Mouse (Mus musculus) stomach, embryonic 14.5 days (tissue): Measurements from ENCODE around the gene March5. TPM values are rescaled to one million over a fixed set of nuclear protein-coding genes. Genes with fewer than 3 reads are reported as not detected.
"Not testable (repeated sequence)": the region's sequence is repeated elsewhere in the genome, so short reads cannot be mapped to it uniquely, and the experiment has no call there.

ENCODE experiments used
- ATAC-seq: fragments of 200-750 bp; cut with Nextera tagmentation; 2 replicates; pipeline ENCODE4 v1.8.0; 2017; ENCODE audit warnings: low read depth, moderate TSS enrichment; ENCODE audit not compliant: insufficient number of reproducible peaks, insufficient read depth, low FRiP score
- H3K27ac ChIP-seq: fragments of 300-500 bp; sonication (generic); 2 replicates; pipeline ENCODE4 v1.5.1; 2014; ENCODE audit warnings: mild to moderate bottlenecking, low read length, moderate library complexity, mixed read lengths
- H3K27me3 ChIP-seq: fragments of 300-500 bp; sonication (generic); 2 replicates; pipeline ENCODE4 v1.6.1; 2014; ENCODE audit warnings: low read length, control low read depth, mixed read lengths; ENCODE audit not compliant: control insufficient read depth, insufficient read depth
- H3K36me3 ChIP-seq: fragments of 300-500 bp; sonication (generic); 2 replicates; pipeline ENCODE4 v1.6.1; 2014; ENCODE audit warnings: mild to moderate bottlenecking, control low read depth, low read length, moderate library complexity, mixed read lengths; ENCODE audit not compliant: control insufficient read depth, insufficient read depth
- H3K4me1 ChIP-seq: fragments of 300-500 bp; sonication (generic); 2 replicates; pipeline ENCODE4 v1.6.1; 2014; ENCODE audit warnings: low read length, control low read depth, mixed read lengths; ENCODE audit not compliant: control insufficient read depth, insufficient read depth
- H3K4me2 ChIP-seq: fragments of 300-500 bp; sonication (generic); replicated peaks from 2 replicates; pipeline ENCODE4 v1.6.1; 2014; ENCODE audit warnings: low read depth, low read length, control low read depth
- H3K4me3 ChIP-seq: fragments of 300-500 bp; sonication (generic); 2 replicates; pipeline ENCODE4 v1.5.1; 2014; ENCODE audit warnings: low read depth, low read length, control low read depth
- H3K9ac ChIP-seq: fragments of 300-500 bp; sonication (generic); replicated peaks from 2 replicates; pipeline ENCODE4 v1.6.1; 2014; ENCODE audit warnings: low read depth, mild to moderate bottlenecking, control low read depth, low read length, moderate library complexity, mixed read lengths
- H3K9me3 ChIP-seq: fragments of 300-500 bp; sonication (generic); 2 replicates; pipeline ENCODE4 v1.6.1; 2016; ENCODE audit warnings: low read depth, low read length, control low read depth; ENCODE audit not compliant: control insufficient read depth
- WGBS: fragments of 180-500 bp; shearing (Covaris S2); extraction: QIAGEN DNeasy Blood & Tissue Kit; methylation state at CpG from one replicate; pipeline ENCODE4 v1.1.7; 2014; 5-methylcytosine and 5-hydroxymethylcytosine counted together
- polyA plus RNA-seq: library from polyadenylated mRNA; unstranded; fragments of >200 nt; fragmentation: Nextera tagmentation; extraction: Ambion mirVana; gene quantifications from 2 replicates; pipeline ENCODE4 v1.2.1, GENCODE M21; 2014

The March5 gene
- polyA plus RNA-seq, 1 experiment from 2014 or later = 91.4 TPM

- H3K9me3 ChIP-seq = no peaks in the 10 kb centered on the region
- no peak overlapping the region for H3K4me3 ChIP-seq
- H3K36me3 ChIP-seq = peaks cover 8% of the 10 kb centered on the region; the same call in 1 of the 2 replicates
- H3K4me2 ChIP-seq = no peak overlapping the region
- H3K4me1 ChIP-seq = no peaks in the 10 kb centered on the region
- no peaks in the 10 kb centered on the region for H3K27me3 ChIP-seq
- 83% methylated on average over 6 of the region's 6 CpGs for WGBS
- H3K9ac ChIP-seq = no peak overlapping the region
- no peak for ATAC-seq
- no peak overlapping the region for H3K27ac ChIP-seq
Measured at GRCm38 (mm10) chr19:37225197-37225862, 18.0 kb downstream of the March5 start.

- WGBS = 61% methylated on average over 9 of the region's 9 CpGs
- H3K27ac ChIP-seq, H3K9me3 ChIP-seq, H3K4me1 ChIP-seq, ATAC-seq, H3K4me3 ChIP-seq, H3K4me2 ChIP-seq, H3K36me3 ChIP-seq, H3K9ac ChIP-seq: not testable (repeated sequence)
- peaks cover 22% of the 10 kb centered on the region; the same call in 1 of the 2 replicates for H3K27me3 ChIP-seq
Measured at GRCm38 (mm10) chr19:37232598-37232997, 25.3 kb downstream of the March5 start.

- ATAC-seq = 0 out of 2 replicates have a peak, but pooled peaks have one; percentile 25
- Histone ChIP-seq H3K9me3 (no peaks in the 10 kb centered on the region), H3K36me3 (no peaks in the 10 kb centered on the region), H3K4me3 (peak overlapping the region; percentile 28), H3K4me2 (peak overlapping the region; percentile 51), H3K27ac (no peak overlapping the region), H3K9ac (no peak overlapping the region), H3K4me1 (no peaks in the 10 kb centered on the region), H3K27me3 (peaks cover 22% of the 10 kb centered on the region; the same call in 1 of the 2 replicates)
- WGBS = 4% methylated on average over 63 of the region's 63 CpGs
Measured at GRCm38 (mm10) chr19:37233561-37234539, 26.5 kb downstream of the March5 start.

GRCm38 (mm10) chr19:37235818-37236217 is 28.5 kb downstream of the March5 start:
- Histone ChIP-seq H3K9ac (no peak overlapping the region), H3K4me1 (no peaks in the 10 kb centered on the region), H3K9me3 (no peaks in the 10 kb centered on the region), H3K4me3 (no peak overlapping the region), H3K27ac (no peak overlapping the region), H3K36me3 (no peaks in the 10 kb centered on the region), H3K4me2 (no peak overlapping the region), H3K27me3 (peaks cover 22% of the 10 kb centered on the region; the same call in 1 of the 2 replicates)
- WGBS = 56% methylated on average over 8 of the region's 8 CpGs
- ATAC-seq = no peak

- Histone ChIP-seq H3K4me3 (no peak overlapping the region), H3K36me3 (no peaks in the 10 kb centered on the region), H3K27me3 (peaks cover 22% of the 10 kb centered on the region; the same call in 1 of the 2 replicates), H3K27ac (no peak overlapping the region), H3K9ac (no peak overlapping the region), H3K4me1 (no peaks in the 10 kb centered on the region), H3K9me3 (no peaks in the 10 kb centered on the region), H3K4me2 (no peak overlapping the region)
- WGBS = 55% methylated on average over 5 of the region's 5 CpGs
- ATAC-seq = no peak
Measured at GRCm38 (mm10) chr19:37237306-37237705, 30.0 kb downstream of the March5 start.

- Histone ChIP-seq H3K4me2 (0 out of 2 replicates have a peak overlapping the region, but pooled peaks have one; percentile 12), H3K4me3 (no peak overlapping the region), H3K4me1 (no peaks in the 10 kb centered on the region), H3K9ac (no peak overlapping the region), H3K36me3 (no peaks in the 10 kb centered on the region), H3K9me3 (no peaks in the 10 kb centered on the region), H3K27me3 (peaks cover 19% of the 10 kb centered on the region; the same call in 1 of the 2 replicates), H3K27ac (no peak overlapping the region)
- ATAC-seq = peak; percentile 62; the same call in 1 of the 2 replicates
- 11% methylated on average over 15 of the region's 15 CpGs for WGBS
Measured at GRCm38 (mm10) chr19:37237712-37238437, 30.5 kb downstream of the March5 start.

- ATAC-seq = no peak
- Histone ChIP-seq H3K4me3 (no peak overlapping the region), H3K9me3 (no peaks in the 10 kb centered on the region), H3K4me2 (no peak overlapping the region), H3K27me3 (peaks cover 14% of the 10 kb centered on the region; the same call in 1 of the 2 replicates), H3K36me3 (no peaks in the 10 kb centered on the region), H3K27ac (no peak overlapping the region), H3K4me1 (no peaks in the 10 kb centered on the region), H3K9ac (no peak overlapping the region)
- WGBS = 10% methylated on average over 7 of the region's 7 CpGs
Measured at GRCm38 (mm10) chr19:37238651-37239050, 31.3 kb downstream of the March5 start.

- ATAC-seq = no peak
Measured at GRCm38 (mm10) chr19:37239096-37239495, 31.8 kb downstream of the March5 start.

More at GRCm38 (mm10) chr19:37239096-37239495, 31.8 kb downstream of the March5 start:
- 15% methylated on average over 4 of the region's 4 CpGs for WGBS
- no peaks in the 10 kb centered on the region for H3K9me3 ChIP-seq
- no peaks in the 10 kb centered on the region for H3K4me1 ChIP-seq
- no peak overlapping the region for H3K9ac ChIP-seq
- no peak overlapping the region for H3K4me3 ChIP-seq
- H3K27me3 ChIP-seq = peaks cover 11% of the 10 kb centered on the region; the same call in 1 of the 2 replicates
- no peak overlapping the region for H3K27ac ChIP-seq
- H3K4me2 ChIP-seq = no peak overlapping the region
- no peaks in the 10 kb centered on the region for H3K36me3 ChIP-seq
